ENCODE assay signal across 28 mouse cellular contexts in the genomic region with DNA sequence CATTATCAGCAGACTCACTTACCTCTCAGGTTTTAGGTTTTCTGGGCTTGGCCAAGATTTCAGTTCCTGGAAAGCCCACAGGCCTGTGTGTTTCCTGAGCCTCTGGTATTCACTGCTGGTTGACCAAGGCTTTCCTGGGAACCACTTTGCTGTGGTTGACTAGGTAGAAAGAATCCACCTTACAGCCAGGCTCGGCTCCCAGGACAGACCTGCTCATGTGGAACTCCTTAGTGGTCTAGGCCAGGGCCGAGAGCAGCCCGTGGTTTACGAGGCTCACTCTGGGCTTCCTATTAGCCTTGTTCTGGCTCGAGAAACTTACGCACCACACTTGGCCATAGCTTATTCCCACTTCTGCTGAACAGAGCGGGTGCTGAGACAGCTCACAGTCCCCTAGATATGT. TPM values are rescaled to one million over a fixed set of nuclear protein-coding genes. Genes with fewer than 3 reads are reported as not detected.
A peak's percentile ranks its signal among the peaks of the same experiment; 100 is the strongest.
DNase-seq lines count a peak whose midpoint lies in the region; ATAC-seq and TF ChIP-seq lines count a peak whose summit lies in the region.
"Had no signal": no experiment of that assay in that cellular context is flagged by ENCODE, and none has a peak within 500 bp of the region (broad histone marks: within the 10 kb centered on the region; RNA-seq: fewer than 3 reads in every experiment).

No protein-coding gene starts in this region.

- H3K27me3 ChIP-seq in Patski = no peaks in the 10 kb centered on the region
- H3K27me3 ChIP-seq in kidney, embryonic 16.5 days (ENCODE audit: insufficient read depth, low read length) = no peaks in the 10 kb centered on the region
- peaks cover 5% of the 10 kb centered on the region; the same call in 1 of the 2 replicates for H3K27me3 ChIP-seq in limb, embryonic 10.5 days (ENCODE audit: low read depth, poor library complexity, severe bottlenecking)
- H3K27me3 ChIP-seq: embryonic facial prominence, embryonic 15.5 days; neural tube, embryonic 13.5 days; stomach, embryonic 15.5 days had no signal

- no peak overlapping the region for H3K9ac ChIP-seq in kidney, embryonic 16.5 days (replicated peaks; ENCODE audit: low read length)
- H3K9ac ChIP-seq: embryonic facial prominence, embryonic 15.5 days; forebrain, embryonic 13.5 days; hindbrain, embryonic 14.5 days; liver, embryonic 12.5 days; liver, postnatal 0 days; midbrain, embryonic 13.5 days; neural tube, embryonic 13.5 days; stomach, embryonic 15.5 days had no signal

- peaks cover 38% of the 10 kb centered on the region for H3K4me1 ChIP-seq in kidney, embryonic 16.5 days (ENCODE audit: insufficient read depth, low read length)
- peaks cover 34% of the 10 kb centered on the region for H3K4me1 ChIP-seq in limb, embryonic 10.5 days
- H3K4me1 ChIP-seq: liver, embryonic 12.5 days had no signal

- peak; percentile 95 for ATAC-seq in Patski
- ATAC-seq in kidney, embryonic 16.5 days (ENCODE audit: low FRiP score, low TSS enrichment) = peak; percentile 77
- ATAC-seq: forebrain, embryonic 13.5 days; liver, embryonic 12.5 days; liver, postnatal 0 days; lung, postnatal 0 days; midbrain, embryonic 13.5 days had no signal

- no peak overlapping the region for H3K4me2 ChIP-seq in kidney, embryonic 16.5 days (replicated peaks; ENCODE audit: low read depth, low read length)
- H3K4me2 ChIP-seq: embryonic facial prominence, embryonic 15.5 days; forebrain, embryonic 13.5 days; heart, embryonic 11.5 days; hindbrain, embryonic 14.5 days; liver, embryonic 12.5 days; midbrain, embryonic 13.5 days; neural tube, embryonic 13.5 days; stomach, embryonic 15.5 days had no signal

- 44% methylated on average over 7 of the region's 7 CpGs for WGBS in kidney, embryonic 16.5 days
- WGBS in limb, embryonic 10.5 days = 91% methylated on average over 7 of the region's 7 CpGs

- POLR2A ChIA-PET in Patski (lab: Charles Lee) = no interaction called here

- peak; percentile 21 for DNase-seq in Muller cell, postnatal 12 days (ENCODE audit: inconsistent ontology term)
- peak; percentile 77 for DNase-seq in Patski (ENCODE audit: low read depth, low spot score)
- DNase-seq in limb, embryonic 10.5 days (ENCODE audit: low spot score) = no peak
- no peak for DNase-seq in frontal cortex, adult 2 months (ENCODE audit: extremely low spot score in 1 of 2, low spot score in 1 of 2)
- DNase-seq in ovary, postnatal 10 days (ENCODE audit: low spot score) = no peak
- DNase-seq in gastrocnemius, postnatal 10 days = no peak
- DNase-seq in layer of hippocampus, postnatal 10 days (ENCODE audit: low spot score in 2 of 2) = no peak
- DNase-seq: adrenal gland, adult 8-10 months; B cell, adult 2 months; cerebellum, adult 2 months; cerebellum, postnatal 14 days; gastrocnemius, postnatal 36 days; heart, adult 18-20 months; heart, postnatal 36 days; liver, postnatal 0 days; right cerebral cortex, postnatal 14 days had no signal

- no peak for TF ChIP-seq CTCF in Patski (IDR thresholded peaks at IDR 0.05)

- H3K9me3 ChIP-seq in kidney, embryonic 16.5 days (ENCODE audit: low read length) = no peaks in the 10 kb centered on the region
- H3K9me3 ChIP-seq in limb, embryonic 10.5 days (replicated peaks) = no peaks in the 10 kb centered on the region
- H3K9me3 ChIP-seq: embryonic facial prominence, embryonic 10.5 days; embryonic facial prominence, embryonic 15.5 days; forebrain, embryonic 13.5 days; liver, embryonic 12.5 days; midbrain, embryonic 13.5 days; neural tube, embryonic 13.5 days; stomach, embryonic 15.5 days had no signal

- H3K36me3 ChIP-seq in kidney, embryonic 16.5 days (ENCODE audit: insufficient read depth, low read length) = no peaks in the 10 kb centered on the region
- H3K36me3 ChIP-seq in limb, embryonic 10.5 days = no peaks in the 10 kb centered on the region
- H3K36me3 ChIP-seq: embryonic facial prominence, embryonic 10.5 days; embryonic facial prominence, embryonic 15.5 days; liver, embryonic 12.5 days; midbrain, embryonic 13.5 days; neural tube, embryonic 13.5 days; stomach, embryonic 15.5 days had no signal

- H3K27ac ChIP-seq in kidney, embryonic 16.5 days (ENCODE audit: low read length) = peak overlapping the region; percentile 60
- peak overlapping the region; percentile 53; the same call in 1 of the 2 replicates for H3K27ac ChIP-seq in limb, embryonic 10.5 days
- H3K27ac ChIP-seq: embryonic facial prominence, embryonic 10.5 days; embryonic facial prominence, embryonic 15.5 days; forebrain, embryonic 13.5 days; hindbrain, embryonic 14.5 days; liver, embryonic 12.5 days; macrophage; midbrain, embryonic 13.5 days; neural tube, embryonic 13.5 days had no signal

- CTCF ChIA-PET in Patski (lab: Charles Lee) = interaction anchor here (1.4 to 1.7 kb wide), 2 partner anchors 17 to 34 kb away, joined by 3 to 4 read pairs; no protein-coding TSS in a partner anchor

- in situ Hi-C loops in Patski (cut with MboI; ENCODE audit: low pct_unique_long_range_greater_than_20kb) = no loop called here

- H3K4me3 ChIP-seq in kidney, embryonic 16.5 days (ENCODE audit: low read length) = no peak overlapping the region
- no peak overlapping the region for H3K4me3 ChIP-seq in limb, embryonic 10.5 days
- H3K4me3 ChIP-seq: embryonic facial prominence, embryonic 10.5 days; embryonic facial prominence, embryonic 15.5 days; forebrain, embryonic 13.5 days; liver, embryonic 12.5 days; midbrain, embryonic 13.5 days; neural tube, embryonic 13.5 days; stomach, embryonic 15.5 days had no signal

RNA-seq across cellular contexts. Expression of a gene that starts 57.1 kb away (rescaled TPM):
- 53.2 TPM for polyA plus RNA-seq in Patski (2021)
- polyA plus RNA-seq in kidney, embryonic 16.5 days (2015; fragmentation: Nextera tagmentation; extraction: Ambion mirVana) = 29.8 and 36.6 TPM in 2 replicates
- polyA plus RNA-seq in limb, embryonic 10.5 days (2016; fragmentation: Nextera tagmentation; extraction: Ambion mirVana) = 18.3 and 19.9 TPM in 2 replicates
- 43.9 and 44.5 TPM in 2 replicates for polyA plus RNA-seq in frontal cortex, adult 2 months (2012; rRNA removed)
- total RNA-seq in gastrocnemius, postnatal 10 days (2021) = 10 to 100 TPM; 29.7 to 31.6 TPM
- 10 to 100 TPM; 65.2 to 67.2 TPM for total RNA-seq in layer of hippocampus, postnatal 10 days (2021)

Comparison
In these comparisons a context has a peak if more than half of its experiments do, and no peak if none do; other contexts are left out.
1. DNase-seq: peak in Muller cell, postnatal 12 days (single experiment) and Patski (single experiment); none in limb, embryonic 10.5 days (single experiment), frontal cortex, adult 2 months (0 of 2), ovary, postnatal 10 days (single experiment), gastrocnemius, postnatal 10 days (single experiment) and layer of hippocampus, postnatal 10 days (0 of 2).